Mouse (Mus musculus) limb, embryonic 12.5 days (tissue): ENCODE measurements around the gene Zfp326. TPM values are rescaled to one million over a fixed set of nuclear protein-coding genes. Genes with fewer than 3 reads are reported as not detected.

Source experiments
- polyA plus RNA-seq: library from polyadenylated mRNA; unstranded; fragments of >200 nt; fragmentation: Nextera tagmentation; extraction: Ambion mirVana; gene quantifications from 2 replicates; pipeline ENCODE4 v1.2.1, GENCODE M21; 2016

Zfp326 gene
- polyA plus RNA-seq, 1 experiment from 2014 or later: 73.5 TPM

Other genes with a start within 250 kb of the Zfp326 start
- gene Lrrc8d, start 176.6 kb upstream of the Zfp326 start, polyA plus RNA-seq: 22.9 and 23.1 TPM in 2 replicates